Mouse (Mus musculus) liver, embryonic 11.5 days (tissue): ENCODE data around the gene Myh10. TPM values are rescaled to one million over a fixed set of nuclear protein-coding genes. Genes with fewer than 3 reads are reported as not detected.
"Not testable (repeated sequence)": the region's sequence is repeated elsewhere in the genome, so short reads cannot be mapped to it uniquely, and the experiment has no call there.

ENCODE experiments used
- ATAC-seq: fragments of 200-750 bp; cut with Nextera tagmentation; replicated peaks from 2 replicates; pipeline ENCODE4 v1.8.0; 2017; ENCODE audit warnings: moderate number of reproducible peaks, mild to moderate bottlenecking, moderate TSS enrichment, moderate library complexity; ENCODE audit not compliant: low FRiP score
- DNase-seq: peaks from one replicate; pipeline ENCODE4 v3.0.0-alpha.2; 2017; ENCODE audit warnings: low spot score
- H3K27ac ChIP-seq: fragments of 300-500 bp; sonication (generic); 2 replicates; pipeline ENCODE4 v1.5.1; 2014; ENCODE audit warnings: mild to moderate bottlenecking, low read depth, low read length, control low read depth
- H3K27me3 ChIP-seq: fragments of 300-500 bp; sonication (generic); replicated peaks from 2 replicates; pipeline ENCODE4 v1.6.1; 2014; ENCODE audit warnings: low read length, mixed read lengths; ENCODE audit not compliant: control insufficient read depth, insufficient read depth
- H3K36me3 ChIP-seq: fragments of 300-500 bp; sonication (generic); 2 replicates; pipeline ENCODE4 v1.6.1; 2014; ENCODE audit warnings: mild to moderate bottlenecking, low read length, moderate library complexity, mixed read lengths; ENCODE audit not compliant: control insufficient read depth, insufficient read depth
- H3K4me1 ChIP-seq: fragments of 300-500 bp; sonication (generic); replicated peaks from 2 replicates; pipeline ENCODE4 v1.6.1; 2014; ENCODE audit warnings: low read length, mixed read lengths; ENCODE audit not compliant: control insufficient read depth, insufficient read depth
- H3K4me2 ChIP-seq: fragments of 300-500 bp; sonication (generic); 2 replicates; pipeline ENCODE4 v1.6.1; 2014; ENCODE audit warnings: mild to moderate bottlenecking, control low read depth, moderate library complexity
- H3K4me3 ChIP-seq: fragments of 300-500 bp; sonication (generic); 2 replicates; pipeline ENCODE4 v1.5.1; 2014; ENCODE audit warnings: low read depth, low read length, control low read depth
- H3K9ac ChIP-seq: fragments of 300-500 bp; sonication (generic); 2 replicates; pipeline ENCODE4 v1.6.1; 2014; ENCODE audit warnings: low read depth, low read length, control low read depth
- H3K9me3 ChIP-seq: fragments of 300-500 bp; sonication (generic); 2 replicates; pipeline ENCODE4 v1.6.1; 2016; ENCODE audit warnings: low read length, inconsistent platforms, mixed read lengths; ENCODE audit not compliant: control insufficient read depth
- WGBS: fragments of 180-500 bp; shearing (Covaris S2); extraction: QIAGEN DNeasy Blood & Tissue Kit; methylation state at CpG from one replicate; pipeline ENCODE4 v1.1.7; 2014; 5-methylcytosine and 5-hydroxymethylcytosine counted together
- polyA plus RNA-seq: library from polyadenylated mRNA; unstranded; fragments of >200 nt; fragmentation: Nextera tagmentation; extraction: Ambion mirVana; gene quantifications from 2 replicates; pipeline ENCODE4 v1.2.1, GENCODE M21; 2014

Myh10 gene
- polyA plus RNA-seq, 1 experiment from 2014 or later: 76.5 TPM

- no peak overlapping the region for H3K27ac ChIP-seq
- no peak for DNase-seq
- no peaks in the 10 kb centered on the region for H3K27me3 ChIP-seq
- no peak for ATAC-seq
- H3K4me3 ChIP-seq: no peak overlapping the region
- no peak overlapping the region for H3K9ac ChIP-seq
- no peak overlapping the region for H3K4me2 ChIP-seq
- no peaks in the 10 kb centered on the region for H3K4me1 ChIP-seq
- H3K36me3 ChIP-seq: peaks cover 34% of the 10 kb centered on the region
- WGBS: 92% methylated on average over 14 of the region's 14 CpGs
- no peaks in the 10 kb centered on the region for H3K9me3 ChIP-seq
Measured at GRCm38 (mm10) chr11:68819226-68819805, 128.0 kb downstream of the Myh10 start.

- DNase-seq (no peak), ATAC-seq (no peak)
- no peak overlapping the region for H3K4me2 ChIP-seq
- 91% methylated on average over 15 of the region's 15 CpGs for WGBS
- H3K27ac ChIP-seq: no peak overlapping the region
- H3K9me3 ChIP-seq: no peaks in the 10 kb centered on the region
- no peak overlapping the region for H3K9ac ChIP-seq
- H3K4me3 ChIP-seq: no peak overlapping the region
- no peaks in the 10 kb centered on the region for H3K27me3 ChIP-seq
- H3K36me3 ChIP-seq: peaks cover 12% of the 10 kb centered on the region
- H3K4me1 ChIP-seq: no peaks in the 10 kb centered on the region; the same call in 1 of the 2 replicates
Measured at GRCm38 (mm10) chr11:68822326-68822725, 131.0 kb downstream of the Myh10 start.

GRCm38 (mm10) chr11:68826735-68827134, 135.4 kb downstream of the Myh10 start:
- 69% methylated on average over 3 of the region's 3 CpGs for WGBS

DNA sequence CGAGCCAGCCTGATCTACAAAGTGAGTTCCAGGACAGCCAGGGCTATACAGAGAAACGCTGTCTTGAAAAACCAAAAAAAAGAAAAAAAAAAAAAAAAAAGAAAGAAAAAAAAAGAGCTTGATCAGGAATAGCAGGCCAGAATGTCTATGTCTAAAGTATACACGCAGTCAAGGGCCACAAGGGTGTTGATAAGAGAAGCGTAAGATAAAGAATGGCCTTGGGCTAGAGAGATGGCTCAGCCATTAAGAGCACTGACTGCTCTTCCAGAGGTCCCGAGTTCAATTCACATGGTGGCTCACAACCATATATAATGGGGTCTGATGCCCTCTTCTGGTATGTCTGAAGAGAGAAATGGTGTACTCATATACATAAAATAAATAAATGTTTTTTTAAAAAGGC, 140.2 kb downstream of the Myh10 start:
- H3K4me3 ChIP-seq, H3K9ac ChIP-seq, H3K4me1 ChIP-seq, H3K27ac ChIP-seq, H3K4me2 ChIP-seq, H3K27me3 ChIP-seq, DNase-seq, H3K9me3 ChIP-seq, ATAC-seq: not testable (repeated sequence)
- WGBS: 74% methylated on average over 5 of the region's 5 CpGs
- peaks cover 32% of the 10 kb centered on the region for H3K36me3 ChIP-seq

More at GRCm38 (mm10) chr11:68826735-68827134, 135.4 kb downstream of the Myh10 start:
- H3K27me3 ChIP-seq: no peaks in the 10 kb centered on the region
- H3K9ac ChIP-seq: no peak overlapping the region
- H3K36me3 ChIP-seq: peaks cover 17% of the 10 kb centered on the region
- H3K4me1 ChIP-seq: no peaks in the 10 kb centered on the region; the same call in 1 of the 2 replicates
- no peaks in the 10 kb centered on the region for H3K9me3 ChIP-seq
- H3K4me3 ChIP-seq: no peak overlapping the region
- no peak for ATAC-seq
- no peak overlapping the region for H3K27ac ChIP-seq
- no peak for DNase-seq
- H3K4me2 ChIP-seq: no peak overlapping the region

GRCm38 (mm10) chr11:68832793-68833192, 141.4 kb downstream of the Myh10 start:
- no peak for ATAC-seq
- H3K4me2 ChIP-seq: no peak overlapping the region

DNA sequence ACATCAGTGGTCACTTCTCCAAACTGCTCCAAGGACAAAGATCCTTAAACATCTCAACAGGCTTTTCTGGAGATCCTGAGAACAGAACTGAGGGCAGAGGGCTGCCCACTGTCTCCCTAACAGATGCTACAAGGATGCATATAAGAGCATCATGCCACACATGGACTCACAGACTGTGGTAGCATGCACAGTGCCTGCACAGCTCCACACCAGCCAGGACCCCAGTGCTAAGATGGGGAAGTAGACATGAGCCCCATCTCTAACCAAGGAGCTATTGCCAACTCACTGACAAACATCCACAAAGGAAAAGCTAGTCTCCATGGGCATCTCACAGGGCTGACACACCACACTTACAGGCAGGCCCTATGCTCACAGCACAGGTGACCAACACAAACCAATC, 142.2 kb downstream of the Myh10 start:
- H3K4me1 ChIP-seq: no peaks in the 10 kb centered on the region
- no peaks in the 10 kb centered on the region for H3K9me3 ChIP-seq
- H3K4me2 ChIP-seq: no peak overlapping the region
- no peak overlapping the region for H3K9ac ChIP-seq
- H3K27ac ChIP-seq: no peak overlapping the region
- ATAC-seq: no peak
- no peak for DNase-seq
- no peaks in the 10 kb centered on the region for H3K27me3 ChIP-seq
- peaks cover 28% of the 10 kb centered on the region for H3K36me3 ChIP-seq
- no peak overlapping the region for H3K4me3 ChIP-seq

More at GRCm38 (mm10) chr11:68832793-68833192, 141.4 kb downstream of the Myh10 start:
- no peak overlapping the region for H3K4me3 ChIP-seq
- WGBS: 53% methylated on average over 4 of the region's 4 CpGs
- peaks cover 32% of the 10 kb centered on the region for H3K36me3 ChIP-seq
- no peak overlapping the region for H3K27ac ChIP-seq
- no peaks in the 10 kb centered on the region for H3K9me3 ChIP-seq
- no peaks in the 10 kb centered on the region for H3K27me3 ChIP-seq
- H3K9ac ChIP-seq: no peak overlapping the region
- no peak for DNase-seq
- no peaks in the 10 kb centered on the region for H3K4me1 ChIP-seq

- ATAC-seq: no peak
- Histone ChIP-seq H3K4me1 (no peaks in the 10 kb centered on the region), H3K27ac (no peak overlapping the region), H3K4me3 (no peak overlapping the region), H3K9me3 (no peaks in the 10 kb centered on the region), H3K4me2 (no peak overlapping the region), H3K36me3 (peaks cover 30% of the 10 kb centered on the region), H3K27me3 (no peaks in the 10 kb centered on the region), H3K9ac (no peak overlapping the region)
- DNase-seq: no peak
- WGBS: 82% methylated on average over 3 of the region's 3 CpGs
Measured at GRCm38 (mm10) chr11:68835034-68835433, 143.7 kb downstream of the Myh10 start.

DNA sequence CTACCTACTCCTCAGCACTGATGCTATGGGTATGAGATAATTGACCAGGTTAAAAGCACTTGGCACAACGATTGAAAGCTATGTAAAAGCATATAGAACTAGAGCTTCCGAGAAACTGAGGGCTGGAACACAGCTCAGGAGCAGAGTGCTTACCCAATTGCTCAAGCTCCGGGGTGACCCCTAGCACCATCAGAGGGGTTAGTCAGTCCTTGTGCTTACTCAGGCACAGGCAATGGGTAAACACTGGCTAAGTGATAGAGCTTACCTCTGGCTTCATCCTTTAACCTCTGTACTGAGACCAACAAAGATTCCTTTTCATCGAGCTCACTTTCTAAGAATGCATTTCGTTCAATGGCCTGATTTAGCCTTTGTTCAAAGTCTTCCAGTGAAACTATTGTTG, 148.2 kb downstream of the Myh10 start:
- WGBS: 85% methylated on average over 5 of the region's 5 CpGs
- no peak for ATAC-seq

GRCm38 (mm10) chr11:68850862-68851261, 159.5 kb downstream of the Myh10 start:
- no peak overlapping the region for H3K9ac ChIP-seq
- H3K27me3 ChIP-seq: no peaks in the 10 kb centered on the region
- H3K36me3 ChIP-seq: no peaks in the 10 kb centered on the region
- peaks cover 31% of the 10 kb centered on the region for H3K4me1 ChIP-seq
- no peak for ATAC-seq
- H3K4me3 ChIP-seq: no peak overlapping the region
- WGBS: 80% methylated on average over 7 of the region's 7 CpGs
- no peaks in the 10 kb centered on the region for H3K9me3 ChIP-seq
- peak overlapping the region; percentile 88 for H3K4me2 ChIP-seq
- no peak overlapping the region for H3K27ac ChIP-seq
- DNase-seq: no peak

More for the DNA sequence above, 148.2 kb downstream of the Myh10 start:
- peaks cover 32% of the 10 kb centered on the region for H3K36me3 ChIP-seq
- no peak overlapping the region for H3K4me3 ChIP-seq
- H3K9ac ChIP-seq: no peak overlapping the region
- no peaks in the 10 kb centered on the region for H3K27me3 ChIP-seq
- no peak overlapping the region for H3K4me2 ChIP-seq
- no peaks in the 10 kb centered on the region for H3K4me1 ChIP-seq
- no peak for DNase-seq
- no peaks in the 10 kb centered on the region for H3K9me3 ChIP-seq
- H3K27ac ChIP-seq: no peak overlapping the region
